Mouse (Mus musculus) testis, adult 2 months (tissue): ENCODE results near the gene C130032M10Rik.

Source experiments
- CTCF ChIP-seq: fragments of 200-500 bp; IDR thresholded peaks from 2 replicates; pipeline ENCODE4 v1.5.1; 2012; ENCODE audit warnings: low read depth, mild to moderate bottlenecking, inconsistent platforms, low read length, moderate library complexity; ENCODE audit not compliant: control insufficient read depth, insufficient read depth, insufficient replicate concordance
- POLR2A ChIP-seq: fragments of 200-500 bp; IDR thresholded peaks from 2 replicates; pipeline ENCODE4 v1.6.1; 2012; ENCODE audit warnings: low read depth, mild to moderate bottlenecking, inconsistent platforms, low read length, moderate library complexity; ENCODE audit not compliant: control insufficient read depth

- no peak for TF ChIP-seq POLR2A
- no peak for TF ChIP-seq CTCF
These were observed 11.1 kb downstream of the C130032M10Rik start for GRCm38 (mm10) chr9:114526581-114526980.
